Mouse (Mus musculus) liver, adult 2 months (tissue): Measurements from ENCODE around the gene Olfr523.

Experiments
- CTCF ChIP-seq: fragments of 200-500 bp; IDR thresholded peaks from 2 replicates; pipeline ENCODE4 v1.5.1; 2011; ENCODE audit warnings: low read depth, low read length, control low read depth
- POLR2A ChIP-seq: fragments of 200-500 bp; IDR thresholded peaks from 2 replicates; pipeline ENCODE4 v1.6.1; 2011; ENCODE audit warnings: low read length, control low read depth; ENCODE audit not compliant: insufficient read depth; ENCODE audit errors: extremely low read depth

GRCm38 (mm10) chr7:140125278-140126021 lies 47.6 kb upstream of the Olfr523 start:
- TF ChIP-seq CTCF (no peak), POLR2A (0 out of 2 replicates have a peak, but pooled peaks have one; percentile 22)
